Mouse (Mus musculus): Measurements from ENCODE around the gene Vmn1r115. TPM values are rescaled to one million over a fixed set of nuclear protein-coding genes. Genes with fewer than 3 reads are reported as not detected.
"Not testable (repeated sequence)": the region's sequence is repeated elsewhere in the genome, so short reads cannot be mapped to it uniquely, and the experiment has no call there.

Gene Vmn1r115
- polyA plus RNA-seq (2014; fragmentation: Nextera tagmentation; extraction: Ambion mirVana), result not detected in 2 replicates

DNA sequence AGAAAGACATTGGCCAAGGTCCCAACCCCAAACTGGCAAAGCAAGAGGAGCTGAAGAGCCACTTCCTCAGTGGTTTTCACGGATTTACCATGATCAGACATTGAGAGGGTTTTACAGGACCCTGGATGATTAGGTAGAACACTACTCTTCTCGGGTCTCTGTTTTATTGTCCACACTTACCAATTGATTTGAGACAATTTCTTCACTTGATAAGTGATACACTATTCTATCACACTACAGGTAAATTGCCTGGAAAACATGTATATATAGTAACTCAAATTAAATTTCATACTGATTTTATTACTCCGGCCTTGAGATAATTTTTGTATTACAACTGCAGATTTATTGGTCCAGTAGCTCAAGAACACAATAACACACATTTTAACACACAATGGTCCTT, at the start of gene Vmn1r115:
Gene Vmn1r115 (minus strand): TSS at position 101 of the 400 bp plus-strand sequence.
- H3K9me3 ChIP-seq (ENCODE audit: control insufficient read depth, low read length); ATAC-seq (replicated peaks; ENCODE audit: low FRiP score, low TSS enrichment, low read depth); H3K27ac ChIP-seq (ENCODE audit: low read depth); H3K9ac ChIP-seq (ENCODE audit: low read length); H3K4me1 ChIP-seq (replicated peaks; ENCODE audit: control insufficient read depth, insufficient read depth, low read length); H3K4me3 ChIP-seq (ENCODE audit: low read depth, low read length); H3K36me3 ChIP-seq (ENCODE audit: control insufficient read depth, insufficient read depth, low read length); DNase-seq (ENCODE audit: low spot score); H3K27me3 ChIP-seq (replicated peaks; ENCODE audit: control insufficient read depth, insufficient read depth, low read length); H3K4me2 ChIP-seq (ENCODE audit: low read length): not testable (repeated sequence)
- WGBS, result 88% methylated on average over 1 of the region's 3 CpGs

DNA sequence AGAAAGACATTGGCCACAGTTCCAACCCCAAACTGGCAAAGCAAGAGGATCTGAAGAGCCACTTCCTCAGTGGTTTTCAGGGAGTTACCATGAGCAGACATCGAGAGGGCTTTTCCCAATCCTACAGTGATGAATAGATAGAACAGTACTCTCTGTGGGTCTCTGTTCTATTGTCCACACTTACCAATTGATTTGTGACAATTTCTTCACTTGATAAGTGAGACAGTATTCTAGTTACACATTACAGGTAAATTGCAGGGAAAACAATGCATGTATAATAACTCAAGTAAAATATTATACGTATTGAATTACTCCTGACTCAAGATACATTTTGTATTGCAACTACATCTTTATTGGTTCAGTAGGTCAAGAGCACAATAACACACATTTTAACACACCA, 39.2 kb upstream of the Vmn1r115 start, which contains the start of gene Vmn1r117:
Gene Vmn1r117 (minus strand): TSS at position 101 of the 400 bp plus-strand sequence.
- H3K27me3 ChIP-seq (replicated peaks; ENCODE audit: control insufficient read depth, insufficient read depth, low read length); H3K4me2 ChIP-seq (ENCODE audit: low read length); H3K27ac ChIP-seq (ENCODE audit: low read depth); DNase-seq (ENCODE audit: low spot score); H3K4me1 ChIP-seq (replicated peaks; ENCODE audit: control insufficient read depth, insufficient read depth, low read length); ATAC-seq (replicated peaks; ENCODE audit: low FRiP score, low TSS enrichment, low read depth); H3K9me3 ChIP-seq (ENCODE audit: control insufficient read depth, low read length); H3K36me3 ChIP-seq (ENCODE audit: control insufficient read depth, insufficient read depth, low read length); H3K9ac ChIP-seq (ENCODE audit: low read length); H3K4me3 ChIP-seq (ENCODE audit: low read depth, low read length): not testable (repeated sequence)
- no CpG with 5 or more reads among the region's 2 CpGs for WGBS

DNA sequence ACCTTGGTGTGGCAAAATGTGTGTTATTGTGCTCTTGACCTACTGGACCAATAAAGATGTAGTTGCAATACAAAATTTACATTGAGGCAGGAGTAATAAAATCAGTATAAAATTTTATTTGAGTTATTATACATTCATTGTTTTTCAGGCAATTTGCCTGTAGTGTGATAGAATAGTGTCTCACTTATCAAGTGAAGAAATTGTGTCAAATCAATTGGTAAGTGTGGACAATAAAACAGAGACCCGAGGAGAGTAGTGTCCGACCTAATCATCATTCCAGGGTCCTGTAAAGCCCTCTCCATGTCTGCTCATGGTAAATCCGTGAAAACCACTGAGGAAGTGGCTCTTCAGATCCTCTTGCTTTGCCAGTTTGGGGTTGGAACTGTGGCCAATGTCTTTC, 27.2 kb upstream of the Vmn1r115 start, which contains the start of gene Vmn1r116:
Gene Vmn1r116 (plus strand): TSS at position 301 of the 400 bp plus-strand sequence.
- H3K27ac ChIP-seq (ENCODE audit: low read depth); H3K27me3 ChIP-seq (replicated peaks; ENCODE audit: control insufficient read depth, insufficient read depth, low read length); H3K36me3 ChIP-seq (ENCODE audit: control insufficient read depth, insufficient read depth, low read length); ATAC-seq (replicated peaks; ENCODE audit: low FRiP score, low TSS enrichment, low read depth); H3K4me1 ChIP-seq (replicated peaks; ENCODE audit: control insufficient read depth, insufficient read depth, low read length); DNase-seq (ENCODE audit: low spot score); H3K9me3 ChIP-seq (ENCODE audit: control insufficient read depth, low read length); H3K4me2 ChIP-seq (ENCODE audit: low read length); H3K4me3 ChIP-seq (ENCODE audit: low read depth, low read length); H3K9ac ChIP-seq (ENCODE audit: low read length): not testable (repeated sequence)
- WGBS, result 60% methylated on average over 3 of the region's 3 CpGs

DNA sequence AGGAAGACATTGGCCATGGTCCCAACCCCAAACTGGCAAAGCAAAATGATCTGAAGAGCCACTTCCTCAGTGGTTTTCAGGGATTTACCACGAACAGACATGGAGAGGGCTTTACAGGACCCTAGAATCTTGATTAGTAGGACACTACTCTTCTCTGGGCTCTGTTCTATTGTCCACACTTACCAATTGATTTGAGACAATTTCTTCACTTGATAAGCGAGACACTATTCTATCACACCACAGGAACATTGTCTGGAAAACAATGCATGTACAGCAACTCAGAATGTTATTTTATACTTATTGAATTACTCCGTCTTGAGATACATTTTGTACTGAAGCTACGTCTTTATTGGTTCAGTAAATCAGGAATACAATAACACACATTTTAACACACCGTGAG, 32.7 kb downstream of the Vmn1r115 start, which contains the start of gene Vmn1r114:
Gene Vmn1r114 (minus strand): TSS at position 101 of the 400 bp plus-strand sequence.
- not testable (repeated sequence) for H3K27me3 ChIP-seq (replicated peaks; ENCODE audit: control insufficient read depth, insufficient read depth, low read length); H3K9me3 ChIP-seq (ENCODE audit: control insufficient read depth, low read length); ATAC-seq (replicated peaks; ENCODE audit: low FRiP score, low TSS enrichment, low read depth); H3K4me3 ChIP-seq (ENCODE audit: low read depth, low read length); H3K27ac ChIP-seq (ENCODE audit: low read depth); H3K9ac ChIP-seq (ENCODE audit: low read length); H3K36me3 ChIP-seq (ENCODE audit: control insufficient read depth, insufficient read depth, low read length); H3K4me2 ChIP-seq (ENCODE audit: low read length); DNase-seq (ENCODE audit: low spot score); H3K4me1 ChIP-seq (replicated peaks; ENCODE audit: control insufficient read depth, insufficient read depth, low read length)
- no CpG with 5 or more reads among the region's 5 CpGs for WGBS

Other genes with a start within 250 kb of the Vmn1r115 start
- gene Gm4513, start 246.0 kb downstream of the Vmn1r115 start, polyA plus RNA-seq (2014; fragmentation: Nextera tagmentation; extraction: Ambion mirVana), result not detected in 2 replicates
- gene Vmn1r107, start 176.1 kb downstream of the Vmn1r115 start, polyA plus RNA-seq (2014; fragmentation: Nextera tagmentation; extraction: Ambion mirVana), result not detected in 2 replicates
- gene Vmn1r111, start 141.8 kb downstream of the Vmn1r115 start, polyA plus RNA-seq (2014; fragmentation: Nextera tagmentation; extraction: Ambion mirVana), result not detected in 2 replicates
- not detected in 2 replicates for gene Gm10668, start 114.4 kb downstream of the Vmn1r115 start, polyA plus RNA-seq (2014; fragmentation: Nextera tagmentation; extraction: Ambion mirVana)
- not detected in 2 replicates for gene Vmn1r112, start 73.8 kb downstream of the Vmn1r115 start, polyA plus RNA-seq (2014; fragmentation: Nextera tagmentation; extraction: Ambion mirVana)
- not detected in 2 replicates for gene Vmn1r113, start 57.7 kb downstream of the Vmn1r115 start, polyA plus RNA-seq (2014; fragmentation: Nextera tagmentation; extraction: Ambion mirVana)
- gene Vmn1r114, start 32.8 kb downstream of the Vmn1r115 start, polyA plus RNA-seq (2014; fragmentation: Nextera tagmentation; extraction: Ambion mirVana), result not detected in 2 replicates
- gene Vmn1r116, start 27.3 kb upstream of the Vmn1r115 start, polyA plus RNA-seq (2014; fragmentation: Nextera tagmentation; extraction: Ambion mirVana), result not detected in 2 replicates
- not detected in 2 replicates for gene Vmn1r117, start 39.1 kb upstream of the Vmn1r115 start, polyA plus RNA-seq (2014; fragmentation: Nextera tagmentation; extraction: Ambion mirVana)
- gene Vmn1r118, start 67.4 kb upstream of the Vmn1r115 start, polyA plus RNA-seq (2014; fragmentation: Nextera tagmentation; extraction: Ambion mirVana), result not detected in 2 replicates
- not detected in 2 replicates for gene Vmn1r119, start 167.5 kb upstream of the Vmn1r115 start, polyA plus RNA-seq (2014; fragmentation: Nextera tagmentation; extraction: Ambion mirVana)
- not detected in 2 replicates for gene Vmn1r120, start 208.8 kb upstream of the Vmn1r115 start, polyA plus RNA-seq (2014; fragmentation: Nextera tagmentation; extraction: Ambion mirVana)